Mouse (Mus musculus): Measurements from ENCODE around the gene Lgals3.

- TF ChIP-seq CTCF (IDR thresholded peaks at IDR 0.05; ENCODE audit: extremely low read depth, insufficient read depth, insufficient read length, insufficient replicate concordance) (no peak), POLR2A (IDR thresholded peaks at IDR 0.05; ENCODE audit: low read depth, low read length) (no peak)
Observed at GRCm38 (mm10) chr14:47402735-47403134, 35.2 kb downstream of the Lgals3 start.
